Mouse (Mus musculus) midbrain, embryonic 11.5 days (tissue): Measurements from ENCODE around the gene Tsn. TPM values are rescaled to one million over a fixed set of nuclear protein-coding genes. Genes with fewer than 3 reads are reported as not detected.

Experiments used
- polyA plus RNA-seq: library from polyadenylated mRNA; unstranded; fragments of >200 nt; fragmentation: Nextera tagmentation; extraction: Ambion mirVana; gene quantifications from 2 replicates; pipeline ENCODE4 v1.2.1, GENCODE M21; 2014

Gene Tsn
- polyA plus RNA-seq, 1 experiment from 2014 or later = 445 TPM

Other genes with a start within 250 kb of the Tsn start
- 0.21 and 0.23 TPM in 2 replicates for gene Gm29106, start 135.2 kb downstream of the Tsn start, polyA plus RNA-seq
- gene Nifk, start 10.1 kb upstream of the Tsn start, polyA plus RNA-seq = 104 and 107 TPM in 2 replicates
- 90.6 and 96.8 TPM in 2 replicates for gene Clasp1, start 77.3 kb upstream of the Tsn start, polyA plus RNA-seq